Mouse (Mus musculus): Measurements from ENCODE around the gene Havcr1. TPM values are rescaled to one million over a fixed set of nuclear protein-coding genes. Genes with fewer than 3 reads are reported as not detected.
"Not testable (repeated sequence)": the region's sequence is repeated elsewhere in the genome, so short reads cannot be mapped to it uniquely, and the experiment has no call there.

Havcr1 gene
- polyA plus RNA-seq (2012; rRNA removed), result 0.12 TPM in 1 of 2 replicates, not detected in the other

- not testable (repeated sequence) for DNase-seq (ENCODE audit: low read depth)
Measured at GRCm38 (mm10) chr11:46735076-46735475, at the start of gene Havcr1. Havcr1 (plus strand) TSS chr11:46735080.

GRCm38 (mm10) chr11:46690136-46690535 lies 44.7 kb upstream of the Havcr1 start:
- DNase-seq (ENCODE audit: low read depth), result no peak
- TF ChIP-seq POLR2A (IDR thresholded peaks at IDR 0.05; ENCODE audit: borderline replicate concordance, extremely low read depth, insufficient read depth, insufficient read length, poor library complexity, severe bottlenecking) (no peak), CTCF (IDR thresholded peaks at IDR 0.05; ENCODE audit: borderline replicate concordance, extremely low read depth, insufficient read depth, insufficient read length) (no peak)

- not testable (repeated sequence) for DNase-seq (ENCODE audit: low read depth)
Measured at GRCm38 (mm10) chr11:46695849-46696248, 39.0 kb upstream of the Havcr1 start.

GRCm38 (mm10) chr11:46697433-46698277 lies 37.2 kb upstream of the Havcr1 start:
- TF ChIP-seq POLR2A (IDR thresholded peaks at IDR 0.05; ENCODE audit: borderline replicate concordance, extremely low read depth, insufficient read depth, insufficient read length, poor library complexity, severe bottlenecking), result no peak
- no peak for TF ChIP-seq CTCF (IDR thresholded peaks at IDR 0.05; ENCODE audit: borderline replicate concordance, extremely low read depth, insufficient read depth, insufficient read length)
- DNase-seq (ENCODE audit: low read depth), result no peak

- DNase-seq (ENCODE audit: low read depth), result no peak
- TF ChIP-seq CTCF (IDR thresholded peaks at IDR 0.05; ENCODE audit: borderline replicate concordance, extremely low read depth, insufficient read depth, insufficient read length), result no peak
- no peak for TF ChIP-seq POLR2A (IDR thresholded peaks at IDR 0.05; ENCODE audit: borderline replicate concordance, extremely low read depth, insufficient read depth, insufficient read length, poor library complexity, severe bottlenecking)
Measured at GRCm38 (mm10) chr11:46698278-46698655, 36.6 kb upstream of the Havcr1 start.

GRCm38 (mm10) chr11:46698830-46699229 lies 36.0 kb upstream of the Havcr1 start:
- TF ChIP-seq POLR2A (IDR thresholded peaks at IDR 0.05; ENCODE audit: borderline replicate concordance, extremely low read depth, insufficient read depth, insufficient read length, poor library complexity, severe bottlenecking), result no peak
- TF ChIP-seq CTCF (IDR thresholded peaks at IDR 0.05; ENCODE audit: borderline replicate concordance, extremely low read depth, insufficient read depth, insufficient read length), result no peak
- no peak for DNase-seq (ENCODE audit: low read depth)

- no peak for TF ChIP-seq CTCF (IDR thresholded peaks at IDR 0.05; ENCODE audit: borderline replicate concordance, extremely low read depth, insufficient read depth, insufficient read length)
- TF ChIP-seq POLR2A (IDR thresholded peaks at IDR 0.05; ENCODE audit: borderline replicate concordance, extremely low read depth, insufficient read depth, insufficient read length, poor library complexity, severe bottlenecking), result no peak
- DNase-seq (ENCODE audit: low read depth), result no peak
Measured at GRCm38 (mm10) chr11:46706664-46707356, 28.1 kb upstream of the Havcr1 start, which contains the start of gene Timd2. Timd2 (minus strand) TSS chr11:46707061.

- no peak for DNase-seq (ENCODE audit: low read depth)
- TF ChIP-seq POLR2A (IDR thresholded peaks at IDR 0.05; ENCODE audit: borderline replicate concordance, extremely low read depth, insufficient read depth, insufficient read length, poor library complexity, severe bottlenecking) (no peak), CTCF (IDR thresholded peaks at IDR 0.05; ENCODE audit: borderline replicate concordance, extremely low read depth, insufficient read depth, insufficient read length) (no peak)
Measured at GRCm38 (mm10) chr11:46731541-46732070, 3.3 kb upstream of the Havcr1 start.

- peak; percentile 53 for DNase-seq (ENCODE audit: low read depth)
- TF ChIP-seq POLR2A (IDR thresholded peaks at IDR 0.05; ENCODE audit: borderline replicate concordance, extremely low read depth, insufficient read depth, insufficient read length, poor library complexity, severe bottlenecking) (no peak), CTCF (IDR thresholded peaks at IDR 0.05; ENCODE audit: borderline replicate concordance, extremely low read depth, insufficient read depth, insufficient read length) (peak; percentile 49; the same call in 1 of the 2 replicates)
Measured at GRCm38 (mm10) chr11:46733242-46733789, 1.6 kb upstream of the Havcr1 start.

- TF ChIP-seq POLR2A (IDR thresholded peaks at IDR 0.05; ENCODE audit: borderline replicate concordance, extremely low read depth, insufficient read depth, insufficient read length, poor library complexity, severe bottlenecking) (no peak), CTCF (IDR thresholded peaks at IDR 0.05; ENCODE audit: borderline replicate concordance, extremely low read depth, insufficient read depth, insufficient read length) (no peak)
Measured at GRCm38 (mm10) chr11:46734617-46735016, 263 bp upstream of the Havcr1 start.

GRCm38 (mm10) chr11:46739501-46739900 lies 4.6 kb downstream of the Havcr1 start:
- TF ChIP-seq POLR2A (IDR thresholded peaks at IDR 0.05; ENCODE audit: borderline replicate concordance, extremely low read depth, insufficient read depth, insufficient read length, poor library complexity, severe bottlenecking), result no peak
- no peak for DNase-seq (ENCODE audit: low read depth)

More at GRCm38 (mm10) chr11:46734617-46735016, 263 bp upstream of the Havcr1 start:
- no peak for DNase-seq (ENCODE audit: low read depth)

GRCm38 (mm10) chr11:46740886-46741285 lies 6.0 kb downstream of the Havcr1 start:
- TF ChIP-seq POLR2A (IDR thresholded peaks at IDR 0.05; ENCODE audit: borderline replicate concordance, extremely low read depth, insufficient read depth, insufficient read length, poor library complexity, severe bottlenecking) (no peak), CTCF (IDR thresholded peaks at IDR 0.05; ENCODE audit: borderline replicate concordance, extremely low read depth, insufficient read depth, insufficient read length) (no peak)
- DNase-seq (ENCODE audit: low read depth), result no peak

All from brain, embryonic 14.5 days (tissue).